Mouse (Mus musculus): ENCODE data around the gene Gpatch2. TPM values are rescaled to one million over a fixed set of nuclear protein-coding genes. Genes with fewer than 3 reads are reported as not detected.

The Gpatch2 gene
- polyA plus RNA-seq, 1 experiment, result 11.6 TPM

DNA sequence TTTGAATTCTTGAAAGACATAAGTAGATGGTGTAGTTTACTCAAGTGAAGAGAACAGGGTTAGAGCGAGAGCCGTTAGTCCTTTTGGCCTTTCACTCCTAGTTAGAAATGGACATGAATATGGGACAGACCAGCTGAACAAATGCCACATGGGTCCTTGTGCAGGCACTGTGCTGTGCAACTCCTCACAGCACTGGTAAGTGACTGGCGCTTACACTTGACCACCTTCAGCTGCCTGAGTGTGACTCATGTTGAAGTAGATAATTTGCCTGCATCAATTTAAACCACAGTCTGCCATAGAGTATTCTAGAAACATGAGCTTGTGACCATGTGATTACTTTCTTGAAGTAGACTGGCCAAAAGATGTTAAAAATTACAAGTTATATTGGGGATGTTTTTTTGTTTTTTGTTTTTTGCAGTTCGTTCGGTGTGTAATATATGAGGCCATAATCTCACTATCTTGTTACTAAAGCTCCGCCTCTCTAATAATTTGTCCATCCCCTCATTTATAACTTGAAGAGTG, 79.8 kb downstream of the Gpatch2 start:
- H3K4me1 ChIP-seq (ENCODE audit: control insufficient read depth, insufficient read depth, low read length), result no peaks in the 10 kb centered on the region
- no peak for TF ChIP-seq POLR2A (IDR thresholded peaks at IDR 0.05; ENCODE audit: borderline replicate concordance, low read depth, low read length)
- TF ChIP-seq CTCF (IDR thresholded peaks at IDR 0.05; ENCODE audit: low read depth, low read length), result no peak
- H3K27ac ChIP-seq (ENCODE audit: insufficient read depth, low read depth, low read length), result no peak overlapping the region
- H3K4me3 ChIP-seq (ENCODE audit: insufficient read depth, low read length), result no peak overlapping the region

GRCm38 (mm10) chr1:187295711-187296110, 80.4 kb downstream of the Gpatch2 start:
- H3K4me3 ChIP-seq (ENCODE audit: insufficient read depth, low read length), result no peak overlapping the region
- H3K27ac ChIP-seq (ENCODE audit: insufficient read depth, low read depth, low read length), result no peak overlapping the region
- no peak for TF ChIP-seq POLR2A (IDR thresholded peaks at IDR 0.05; ENCODE audit: borderline replicate concordance, low read depth, low read length)
- TF ChIP-seq CTCF (IDR thresholded peaks at IDR 0.05; ENCODE audit: low read depth, low read length), result no peak
- no peaks in the 10 kb centered on the region for H3K4me1 ChIP-seq (ENCODE audit: control insufficient read depth, insufficient read depth, low read length)

DNA sequence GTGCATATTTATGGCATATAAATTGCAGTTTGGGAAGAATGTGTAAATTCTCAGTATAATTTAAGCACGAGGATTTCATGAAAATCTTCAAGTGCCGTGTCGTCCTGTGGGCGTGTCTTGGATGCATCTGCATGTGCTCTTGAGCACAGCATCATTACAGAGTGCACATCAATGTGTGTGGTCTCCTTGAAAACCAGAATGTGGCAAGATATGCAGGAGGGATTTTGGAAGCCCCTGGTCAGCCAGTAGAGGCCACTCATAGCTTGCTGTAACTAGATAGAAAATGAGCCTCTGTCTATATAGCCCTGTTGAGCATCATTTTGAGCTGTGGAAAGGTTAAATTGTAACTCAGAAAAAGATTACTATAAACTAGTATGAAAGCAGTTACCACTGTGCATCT, 83.9 kb downstream of the Gpatch2 start:
- no peak overlapping the region for H3K4me3 ChIP-seq (ENCODE audit: insufficient read depth, low read length)
- no peak for TF ChIP-seq CTCF (IDR thresholded peaks at IDR 0.05; ENCODE audit: low read depth, low read length)
- TF ChIP-seq POLR2A (IDR thresholded peaks at IDR 0.05; ENCODE audit: borderline replicate concordance, low read depth, low read length), result no peak
- H3K27ac ChIP-seq (ENCODE audit: insufficient read depth, low read depth, low read length), result no peak overlapping the region
- H3K4me1 ChIP-seq (ENCODE audit: control insufficient read depth, insufficient read depth, low read length), result no peaks in the 10 kb centered on the region

- H3K4me1 ChIP-seq (ENCODE audit: control insufficient read depth, insufficient read depth, low read length), result peaks cover 4% of the 10 kb centered on the region
- TF ChIP-seq POLR2A (IDR thresholded peaks at IDR 0.05; ENCODE audit: borderline replicate concordance, low read depth, low read length) (no peak), CTCF (IDR thresholded peaks at IDR 0.05; ENCODE audit: low read depth, low read length) (no peak)
- H3K27ac ChIP-seq (ENCODE audit: insufficient read depth, low read depth, low read length), result no peak overlapping the region
- H3K4me3 ChIP-seq (ENCODE audit: insufficient read depth, low read length), result no peak overlapping the region
Measured at GRCm38 (mm10) chr1:187300626-187301025, 85.3 kb downstream of the Gpatch2 start.

DNA sequence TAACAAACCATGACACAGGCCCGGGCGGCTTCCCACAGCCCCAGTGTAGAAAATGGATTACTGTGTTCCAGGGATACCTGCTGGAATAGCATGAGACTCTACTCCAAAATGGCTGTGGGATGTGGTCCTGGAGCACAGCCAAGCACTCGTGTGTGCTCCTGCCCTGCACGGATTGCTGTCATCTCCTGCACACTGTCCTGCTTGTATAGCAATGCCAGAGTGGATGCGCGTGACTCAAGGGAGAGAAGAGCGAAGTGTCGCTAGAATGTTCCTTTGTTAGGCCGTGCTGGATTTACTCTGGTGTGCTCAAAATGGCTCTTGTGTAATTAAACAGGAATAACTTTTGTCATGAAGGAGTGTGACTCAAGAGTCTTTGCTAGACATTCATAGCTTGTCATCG, 87.9 kb downstream of the Gpatch2 start:
- TF ChIP-seq CTCF (IDR thresholded peaks at IDR 0.05; ENCODE audit: low read depth, low read length) (no peak), POLR2A (IDR thresholded peaks at IDR 0.05; ENCODE audit: borderline replicate concordance, low read depth, low read length) (no peak)
- no peak overlapping the region for H3K27ac ChIP-seq (ENCODE audit: insufficient read depth, low read depth, low read length)
- H3K4me1 ChIP-seq (ENCODE audit: control insufficient read depth, insufficient read depth, low read length), result peaks cover 4% of the 10 kb centered on the region
- no peak overlapping the region for H3K4me3 ChIP-seq (ENCODE audit: insufficient read depth, low read length)

DNA sequence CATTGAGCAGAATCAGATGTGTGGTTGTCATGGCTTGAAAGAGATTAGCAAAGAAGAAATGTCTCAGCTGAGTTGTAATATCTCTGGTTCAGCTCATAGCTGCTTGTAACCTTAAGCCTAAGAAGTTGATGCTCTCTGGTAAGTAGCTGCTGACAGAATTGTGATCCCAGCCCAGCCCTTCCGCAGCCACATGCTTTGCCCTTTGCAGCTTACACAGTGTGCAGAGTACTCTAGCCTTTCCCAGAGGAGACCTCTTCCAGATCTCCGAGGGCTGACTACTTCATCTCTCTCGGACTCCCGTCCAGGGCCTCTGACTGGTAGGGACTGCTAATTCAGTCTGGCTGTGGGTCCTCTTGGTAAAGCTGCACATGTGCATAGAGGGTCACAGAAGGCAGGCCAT, 92.0 kb downstream of the Gpatch2 start:
- no peak overlapping the region for H3K27ac ChIP-seq (ENCODE audit: insufficient read depth, low read depth, low read length)
- peaks cover 4% of the 10 kb centered on the region for H3K4me1 ChIP-seq (ENCODE audit: control insufficient read depth, insufficient read depth, low read length)
- no peak overlapping the region for H3K4me3 ChIP-seq (ENCODE audit: insufficient read depth, low read length)
- TF ChIP-seq CTCF (IDR thresholded peaks at IDR 0.05; ENCODE audit: low read depth, low read length) (no peak), POLR2A (IDR thresholded peaks at IDR 0.05; ENCODE audit: borderline replicate concordance, low read depth, low read length) (no peak)

GRCm38 (mm10) chr1:187308523-187308922, 93.2 kb downstream of the Gpatch2 start:
- TF ChIP-seq CTCF (IDR thresholded peaks at IDR 0.05; ENCODE audit: low read depth, low read length) (no peak), POLR2A (IDR thresholded peaks at IDR 0.05; ENCODE audit: borderline replicate concordance, low read depth, low read length) (no peak)
- H3K4me3 ChIP-seq (ENCODE audit: insufficient read depth, low read length), result no peak overlapping the region
- H3K27ac ChIP-seq (ENCODE audit: insufficient read depth, low read depth, low read length), result no peak overlapping the region
- H3K4me1 ChIP-seq (ENCODE audit: control insufficient read depth, insufficient read depth, low read length), result peaks cover 4% of the 10 kb centered on the region

- Histone ChIP-seq H3K4me3 (ENCODE audit: insufficient read depth, low read length) (no peak overlapping the region), H3K4me1 (ENCODE audit: control insufficient read depth, insufficient read depth, low read length) (no peaks in the 10 kb centered on the region), H3K27ac (ENCODE audit: insufficient read depth, low read depth, low read length) (no peak overlapping the region)
- no peak for TF ChIP-seq POLR2A (IDR thresholded peaks at IDR 0.05; ENCODE audit: borderline replicate concordance, low read depth, low read length)
- no peak for TF ChIP-seq CTCF (IDR thresholded peaks at IDR 0.05; ENCODE audit: low read depth, low read length)
Measured at GRCm38 (mm10) chr1:187311122-187311521, 95.8 kb downstream of the Gpatch2 start.

DNA sequence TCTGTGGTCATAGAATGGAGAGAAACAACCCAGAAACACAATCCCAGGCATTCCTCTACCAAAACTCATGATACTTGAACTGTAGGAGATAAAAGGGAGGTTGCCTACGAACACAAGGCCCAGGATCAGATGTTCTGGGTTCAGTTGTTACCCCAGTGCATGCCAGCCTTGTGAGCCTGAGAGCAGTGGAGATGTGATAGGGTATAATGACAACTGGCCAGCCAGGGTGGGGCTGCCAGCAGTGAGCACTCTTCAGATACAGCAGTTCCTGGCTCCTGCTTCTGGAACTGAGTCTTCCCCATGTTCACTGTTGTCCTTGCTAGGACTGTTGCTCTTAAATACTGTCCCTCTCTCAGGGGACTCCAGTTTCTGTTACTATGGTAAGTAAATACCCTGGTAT, 98.0 kb downstream of the Gpatch2 start:
- TF ChIP-seq CTCF (IDR thresholded peaks at IDR 0.05; ENCODE audit: low read depth, low read length) (no peak), POLR2A (IDR thresholded peaks at IDR 0.05; ENCODE audit: borderline replicate concordance, low read depth, low read length) (no peak)
- Histone ChIP-seq H3K27ac (ENCODE audit: insufficient read depth, low read depth, low read length) (no peak overlapping the region), H3K4me1 (ENCODE audit: control insufficient read depth, insufficient read depth, low read length) (no peaks in the 10 kb centered on the region), H3K4me3 (ENCODE audit: insufficient read depth, low read length) (no peak overlapping the region)

GRCm38 (mm10) chr1:187313763-187314162, 98.5 kb downstream of the Gpatch2 start:
- no peak for TF ChIP-seq POLR2A (IDR thresholded peaks at IDR 0.05; ENCODE audit: borderline replicate concordance, low read depth, low read length)
- no peak for TF ChIP-seq CTCF (IDR thresholded peaks at IDR 0.05; ENCODE audit: low read depth, low read length)
- no peak overlapping the region for H3K27ac ChIP-seq (ENCODE audit: insufficient read depth, low read depth, low read length)
- H3K4me3 ChIP-seq (ENCODE audit: insufficient read depth, low read length), result no peak overlapping the region
- no peaks in the 10 kb centered on the region for H3K4me1 ChIP-seq (ENCODE audit: control insufficient read depth, insufficient read depth, low read length)

DNA sequence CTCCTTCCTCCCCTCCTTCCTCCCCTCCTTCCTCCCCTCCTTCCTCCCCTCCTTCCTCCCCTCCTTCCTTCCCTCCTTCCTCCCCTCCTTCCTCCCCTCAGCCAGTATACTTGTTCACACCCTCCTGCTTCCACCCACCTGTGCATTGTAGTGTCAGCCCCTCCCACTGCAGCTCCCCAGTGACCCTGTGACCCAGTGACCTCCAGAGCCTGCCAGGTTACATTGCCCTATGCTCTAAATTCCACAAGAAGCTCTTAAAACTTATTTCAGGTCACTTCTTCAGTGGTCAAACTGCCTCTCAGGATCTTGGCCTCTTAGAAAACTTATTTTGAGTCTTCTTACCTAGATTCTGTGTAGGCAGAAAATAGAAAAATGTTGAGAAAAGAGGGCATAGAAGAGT, 99.2 kb downstream of the Gpatch2 start:
- H3K27ac ChIP-seq (ENCODE audit: insufficient read depth, low read depth, low read length), result no peak overlapping the region
- TF ChIP-seq POLR2A (IDR thresholded peaks at IDR 0.05; ENCODE audit: borderline replicate concordance, low read depth, low read length) (no peak), CTCF (IDR thresholded peaks at IDR 0.05; ENCODE audit: low read depth, low read length) (no peak)
- no peaks in the 10 kb centered on the region for H3K4me1 ChIP-seq (ENCODE audit: control insufficient read depth, insufficient read depth, low read length)
- H3K4me3 ChIP-seq (ENCODE audit: insufficient read depth, low read length), result no peak overlapping the region
